26 mouse cellular contexts compared by ENCODE assay signal in genomic region chr19:57948489-57948888, GRCm38 (mm10).
"Had no signal": no experiment of that assay in that cellular context is flagged by ENCODE, and none has a peak within 500 bp of the region (broad histone marks: within the 10 kb centered on the region; RNA-seq: fewer than 3 reads in every experiment).

No protein-coding gene starts in this region.

- H3K4me1 ChIP-seq: embryonic facial prominence, embryonic 10.5 days; embryonic facial prominence, embryonic 12.5 days; embryonic facial prominence, embryonic 13.5 days; embryonic facial prominence, embryonic 15.5 days had no signal

- H3K9ac ChIP-seq: embryonic facial prominence, embryonic 12.5 days; embryonic facial prominence, embryonic 13.5 days; embryonic facial prominence, embryonic 15.5 days; forebrain, embryonic 12.5 days; forebrain, embryonic 13.5 days; forebrain, embryonic 15.5 days; forebrain, postnatal 0 days had no signal

- H3K9me3 ChIP-seq: embryonic facial prominence, embryonic 10.5 days; embryonic facial prominence, embryonic 12.5 days; embryonic facial prominence, embryonic 13.5 days; embryonic facial prominence, embryonic 15.5 days; forebrain, embryonic 10.5 days; forebrain, embryonic 12.5 days; forebrain, embryonic 13.5 days; forebrain, embryonic 15.5 days had no signal

- H3K4me3 ChIP-seq: embryonic facial prominence, embryonic 10.5 days; embryonic facial prominence, embryonic 12.5 days; embryonic facial prominence, embryonic 13.5 days; embryonic facial prominence, embryonic 15.5 days; erythroblast, embryonic 14.5 days; forebrain, embryonic 10.5 days; forebrain, embryonic 12.5 days; forebrain, embryonic 13.5 days; forebrain, embryonic 15.5 days; gastrocnemius, adult 2 months; heart, adult 2 months had no signal

- H3K27me3 ChIP-seq: embryonic facial prominence, embryonic 12.5 days; embryonic facial prominence, embryonic 13.5 days; embryonic facial prominence, embryonic 15.5 days; forebrain, embryonic 12.5 days; forebrain, embryonic 13.5 days; forebrain, embryonic 15.5 days had no signal

- H3K36me3 ChIP-seq: embryonic facial prominence, embryonic 12.5 days; embryonic facial prominence, embryonic 15.5 days; forebrain, embryonic 12.5 days; forebrain, embryonic 15.5 days had no signal

- H3K27ac ChIP-seq: embryonic facial prominence, embryonic 10.5 days; embryonic facial prominence, embryonic 12.5 days; embryonic facial prominence, embryonic 13.5 days; embryonic facial prominence, embryonic 15.5 days; forebrain, embryonic 10.5 days; forebrain, embryonic 12.5 days; forebrain, embryonic 13.5 days; forebrain, embryonic 15.5 days; gastrocnemius, adult 2 months; heart, adult 2 months had no signal

- H3K4me2 ChIP-seq: embryonic facial prominence, embryonic 12.5 days; embryonic facial prominence, embryonic 13.5 days; embryonic facial prominence, embryonic 15.5 days; forebrain, embryonic 12.5 days; forebrain, embryonic 13.5 days; forebrain, embryonic 15.5 days had no signal

- ATAC-seq: forebrain, embryonic 13.5 days; forebrain, embryonic 14.5 days; forebrain, embryonic 15.5 days; forebrain, embryonic 16.5 days; forebrain, postnatal 0 days had no signal

- DNase-seq: cerebellum, adult 9-10 months; cerebellum, adult 9-11 months; cerebellum, postnatal 10 days; cerebellum, postnatal 14 days; cerebellum, postnatal 25 days; cerebellum, postnatal 36 days; embryo, embryonic 11 days; forebrain, postnatal 0 days; gastrocnemius, adult 2 months; gastrocnemius, postnatal 10 days; gastrocnemius, postnatal 14 days; gastrocnemius, postnatal 25 days; gastrocnemius, postnatal 36 days; heart, adult 18-20 months; heart, adult 2 months had no signal
